Comparison of ENCODE assay signal across 24 mouse cellular contexts in the genomic region with DNA sequence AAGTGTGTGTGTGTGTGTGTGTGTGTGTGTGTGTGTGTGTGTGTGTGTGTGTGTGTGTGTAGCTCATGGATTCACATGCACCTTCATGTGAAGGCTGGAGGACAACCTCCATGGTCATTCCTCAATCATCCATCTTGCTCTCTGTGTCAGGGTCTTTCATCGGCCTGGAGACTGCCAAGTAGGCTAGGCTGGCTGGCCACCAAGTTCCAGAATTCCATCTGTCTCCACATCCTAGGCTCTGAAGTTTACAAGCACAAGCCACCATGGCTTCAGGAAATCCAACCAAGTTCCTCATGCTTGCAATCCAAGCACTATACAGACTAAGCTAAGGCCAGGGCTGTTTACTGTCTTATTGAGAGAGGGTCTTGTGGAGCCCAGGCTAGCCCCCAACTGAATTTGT. TPM values are rescaled to one million over a fixed set of nuclear protein-coding genes. Genes with fewer than 3 reads are reported as not detected.
DNase-seq lines count a peak whose midpoint lies in the region; ATAC-seq and TF ChIP-seq lines count a peak whose summit lies in the region.
"Had no signal": no experiment of that assay in that cellular context is flagged by ENCODE, and none has a peak within 500 bp of the region (broad histone marks: within the 10 kb centered on the region; RNA-seq: fewer than 3 reads in every experiment).

No protein-coding gene starts in this region.

- ATAC-seq in midbrain, postnatal 0 days (ENCODE audit: low FRiP score) = no peak
- no peak for ATAC-seq in midbrain, embryonic 16.5 days

- 67% methylated on average over 1 of the region's 1 CpGs for WGBS in midbrain, postnatal 0 days
- WGBS in midbrain, embryonic 16.5 days = 79% methylated on average over 1 of the region's 1 CpGs

- no peaks in the 10 kb centered on the region for H3K9me3 ChIP-seq in midbrain, postnatal 0 days (ENCODE audit: low read length)
- H3K9me3 ChIP-seq in midbrain, embryonic 16.5 days (replicated peaks; ENCODE audit: control insufficient read depth, low read length, poor library complexity, severe bottlenecking) = no peaks in the 10 kb centered on the region
- H3K9me3 ChIP-seq: embryonic facial prominence, embryonic 12.5 days had no signal

- no peak overlapping the region for H3K27ac ChIP-seq in gastrocnemius, adult 2 months
- no peak overlapping the region for H3K27ac ChIP-seq in midbrain, postnatal 0 days (ENCODE audit: low read depth, low read length)
- no peak overlapping the region for H3K27ac ChIP-seq in midbrain, embryonic 16.5 days (ENCODE audit: low read length)
- H3K27ac ChIP-seq: embryonic facial prominence, embryonic 12.5 days; neural tube, embryonic 13.5 days had no signal

- H3K27me3 ChIP-seq in midbrain, postnatal 0 days (ENCODE audit: insufficient read depth, low read length) = no peaks in the 10 kb centered on the region
- H3K27me3 ChIP-seq in midbrain, embryonic 16.5 days (ENCODE audit: control insufficient read depth, insufficient read depth, low read depth, low read length) = no peaks in the 10 kb centered on the region
- H3K27me3 ChIP-seq: embryonic facial prominence, embryonic 12.5 days; neural tube, embryonic 13.5 days had no signal

- no peak overlapping the region for H3K4me3 ChIP-seq in gastrocnemius, adult 2 months
- H3K4me3 ChIP-seq in midbrain, postnatal 0 days (ENCODE audit: low read depth, low read length) = no peak overlapping the region
- H3K4me3 ChIP-seq in midbrain, embryonic 16.5 days (ENCODE audit: low read depth, low read length) = no peak overlapping the region
- H3K4me3 ChIP-seq: embryonic facial prominence, embryonic 12.5 days; neural tube, embryonic 13.5 days had no signal

- H3K4me1 ChIP-seq in midbrain, postnatal 0 days (ENCODE audit: insufficient read depth, low read length) = no peaks in the 10 kb centered on the region
- H3K4me1 ChIP-seq in midbrain, embryonic 16.5 days (ENCODE audit: control insufficient read depth, insufficient read depth, low read length) = peaks cover 3% of the 10 kb centered on the region; the same call in 1 of the 2 replicates
- H3K4me1 ChIP-seq: embryonic facial prominence, embryonic 12.5 days had no signal

- no peaks in the 10 kb centered on the region for H3K36me3 ChIP-seq in midbrain, postnatal 0 days (ENCODE audit: insufficient read depth, low read length)
- no peaks in the 10 kb centered on the region for H3K36me3 ChIP-seq in midbrain, embryonic 16.5 days (ENCODE audit: control insufficient read depth, insufficient read depth, low read length)
- H3K36me3 ChIP-seq: embryonic facial prominence, embryonic 12.5 days; neural tube, embryonic 13.5 days had no signal

- intact Hi-C loops in gastrocnemius, adult 2 months (cut with DNase I) = no loop called here
- intact Hi-C loops in gastrocnemius, postnatal 36 days (cut with DNase I) = no loop called here

- H3K9ac ChIP-seq in midbrain, postnatal 0 days (replicated peaks; ENCODE audit: low read length, poor library complexity, severe bottlenecking) = no peak overlapping the region
- no peak overlapping the region for H3K9ac ChIP-seq in midbrain, embryonic 16.5 days (ENCODE audit: low read depth, low read length)
- H3K9ac ChIP-seq: embryonic facial prominence, embryonic 12.5 days; neural tube, embryonic 13.5 days had no signal

- H3K4me2 ChIP-seq in midbrain, postnatal 0 days (ENCODE audit: low read depth, low read length, poor library complexity, severe bottlenecking) = no peak overlapping the region
- H3K4me2 ChIP-seq in midbrain, embryonic 16.5 days (ENCODE audit: low read length) = no peak overlapping the region
- H3K4me2 ChIP-seq: embryonic facial prominence, embryonic 12.5 days; neural tube, embryonic 13.5 days had no signal

- TF ChIP-seq CTCF in gastrocnemius, adult 2 months (IDR thresholded peaks at IDR 0.05) = no peak
- TF ChIP-seq CTCF in midbrain, postnatal 0 days (IDR thresholded peaks at IDR 0.05) = no peak

- DNase-seq in gastrocnemius, adult 2 months = peak; percentile 37
- DNase-seq in gastrocnemius, postnatal 36 days = no peak
- DNase-seq in midbrain, postnatal 0 days (ENCODE audit: low spot score) = peak; percentile 17
- peak; percentile 65 for DNase-seq in fibroblast of lung, adult 2 months (ENCODE audit: low read depth)
- no peak for DNase-seq in spleen, adult 12 weeks (ENCODE audit: low spot score)
- no peak for DNase-seq in B cell, adult 2 months
- DNase-seq: adrenal gland, adult 8-10 months; cerebellum, adult 11-12 months; kidney, adult 8-10 months; lung, adult 18-20 months; right cerebral cortex, postnatal 25 days; thymus, postnatal 25 days had no signal

RNA-seq across cellular contexts. Expression of a gene that starts 16.9 kb away (rescaled TPM):
- total RNA-seq in gastrocnemius, adult 2 months (2021) = under 1 TPM; 0.20 TPM
- total RNA-seq in gastrocnemius, postnatal 36 days (2021) = under 1 TPM in 1 of 2 experiments, not detected in 1; 0.13 TPM
- 301 and 342 TPM in 2 replicates for total RNA-seq in midbrain, postnatal 0 days (2014; rRNA removed)
- 245 and 273 TPM in 2 replicates for polyA plus RNA-seq in midbrain, postnatal 0 days (2015; fragmentation: Nextera tagmentation; extraction: Ambion mirVana)
- polyA plus RNA-seq in midbrain, embryonic 16.5 days (2015; fragmentation: Nextera tagmentation; extraction: Ambion mirVana) = 225 and 251 TPM in 2 replicates
- total RNA-seq: hematopoietic stem cell, adult 5-6 weeks; monocyte, adult 5-6 weeks had no signal

RNA-seq across cellular contexts. Expression of a gene that starts 51.8 kb away (rescaled TPM):
- 10 to 100 TPM; 12.8 to 22.5 TPM for total RNA-seq in gastrocnemius, adult 2 months (2021)
- 10 to 100 TPM; 26.1 to 33.6 TPM for total RNA-seq in gastrocnemius, postnatal 36 days (2021)
- 3.0 and 3.4 TPM in 2 replicates for total RNA-seq in midbrain, postnatal 0 days (2014; rRNA removed)
- polyA plus RNA-seq in midbrain, postnatal 0 days (2015; fragmentation: Nextera tagmentation; extraction: Ambion mirVana) = 0.74 and 0.83 TPM in 2 replicates
- 0.85 and 1.3 TPM in 2 replicates for polyA plus RNA-seq in midbrain, embryonic 16.5 days (2015; fragmentation: Nextera tagmentation; extraction: Ambion mirVana)
- total RNA-seq: hematopoietic stem cell, adult 5-6 weeks; monocyte, adult 5-6 weeks had no signal

RNA-seq across cellular contexts. Expression of a gene that starts 55.2 kb away (rescaled TPM):
- total RNA-seq in gastrocnemius, adult 2 months (2021) = under 1 TPM in 1 of 2 experiments, not detected in 1; 0.56 TPM
- under 1 TPM; 0.17 to 0.23 TPM for total RNA-seq in gastrocnemius, postnatal 36 days (2021)
- not detected in 2 replicates for total RNA-seq in midbrain, postnatal 0 days (2014; rRNA removed)
- not detected in 2 replicates for polyA plus RNA-seq in midbrain, postnatal 0 days (2015; fragmentation: Nextera tagmentation; extraction: Ambion mirVana)
- polyA plus RNA-seq in midbrain, embryonic 16.5 days (2015; fragmentation: Nextera tagmentation; extraction: Ambion mirVana) = not detected in 2 replicates
- total RNA-seq: adrenal gland, adult 8-10 months; ES-E14; hematopoietic stem cell, adult 5-6 weeks; layer of hippocampus, postnatal 25 days; left cerebral cortex, postnatal 36 days; liver, adult 2 months; monocyte, adult 5-6 weeks had no signal
- polyA plus RNA-seq: cortical plate, adult 2 months; embryonic facial prominence, embryonic 12.5 days; gonadal fat pad, adult 2 months; large intestine, adult 2 months; liver, adult 2 months; neural tube, embryonic 13.5 days had no signal

Comparison
In these comparisons a context has a peak if more than half of its experiments do, and no peak if none do; other contexts are left out.
1. DNase-seq: peak in gastrocnemius, adult 2 months (single experiment), midbrain, postnatal 0 days (single experiment) and fibroblast of lung, adult 2 months (single experiment); none in gastrocnemius, postnatal 36 days (0 of 2), spleen, adult 12 weeks (single experiment) and B cell, adult 2 months (0 of 2).
2. RNA of a gene that starts 16.9 kb away (total RNA-seq): 301 to 342 TPM in midbrain, postnatal 0 days; 0.20 TPM in gastrocnemius, adult 2 months and 0.13 TPM in gastrocnemius, postnatal 36 days; every median in the first group is over 100 times any median in the second.